Mouse (Mus musculus): ENCODE data around the gene Qsox2. TPM values are rescaled to one million over a fixed set of nuclear protein-coding genes. Genes with fewer than 3 reads are reported as not detected.
A peak's percentile ranks its signal among the peaks of the same experiment; 100 is the strongest.

Gene Qsox2
- polyA plus RNA-seq, 1 experiment from 2014 or later = 8.8 TPM

DNA sequence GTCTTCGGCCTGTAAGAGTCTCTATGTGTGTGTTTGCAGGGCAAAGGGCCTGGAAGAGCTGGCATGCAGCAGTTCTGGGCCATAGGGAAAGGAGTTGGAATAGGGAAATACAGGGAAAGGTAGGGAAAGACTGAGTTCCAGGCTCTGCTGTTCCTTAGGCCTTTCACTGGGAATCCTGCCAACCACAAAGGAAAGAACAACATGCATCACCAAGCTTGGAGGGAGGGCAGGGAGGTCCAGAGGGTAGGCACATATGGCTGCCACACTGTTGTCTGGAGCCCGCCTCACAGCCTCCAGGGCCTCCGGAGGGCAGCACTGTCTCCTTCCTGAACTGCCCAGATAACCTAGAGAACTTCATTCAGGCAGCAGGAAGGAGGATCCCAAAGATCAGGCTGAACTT, 13.4 kb downstream of the Qsox2 start:
- WGBS = 59% methylated on average over 3 of the region's 3 CpGs
- Histone ChIP-seq H3K4me2 (no peak overlapping the region), H3K4me3 (no peak overlapping the region), H3K4me1 (replicated peaks) (no peaks in the 10 kb centered on the region), H3K9ac (no peak overlapping the region), H3K9me3 (replicated peaks) (no peaks in the 10 kb centered on the region), H3K36me3 (peaks cover 19% of the 10 kb centered on the region; the same call in 1 of the 2 replicates), H3K27me3 (no peaks in the 10 kb centered on the region), H3K27ac (no peak overlapping the region)
- ATAC-seq (replicated peaks; ENCODE audit: insufficient number of reproducible peaks, insufficient read depth, low FRiP score, low read depth) = no peak

DNA sequence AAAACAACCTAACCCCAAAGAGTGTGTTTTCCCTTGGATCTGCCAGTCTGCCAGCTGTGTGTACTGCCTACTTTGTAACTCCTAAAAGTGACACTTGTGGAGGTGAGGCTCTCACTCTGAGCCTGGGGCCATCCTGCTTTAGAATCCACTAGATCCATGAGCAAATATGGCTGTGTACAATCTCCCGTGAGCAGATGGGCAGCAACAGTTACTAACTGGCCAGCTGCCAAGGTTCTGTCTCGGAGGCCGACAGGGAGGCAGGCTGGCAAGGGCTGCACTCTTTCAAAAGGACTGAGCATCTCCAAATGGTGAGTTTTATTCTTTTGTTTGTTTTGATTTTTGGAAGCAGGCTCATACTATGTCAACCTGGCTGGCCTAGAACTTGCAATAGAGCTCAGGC, 22.8 kb downstream of the Qsox2 start:
- Histone ChIP-seq H3K27me3 (no peaks in the 10 kb centered on the region), H3K36me3 (peaks cover 45% of the 10 kb centered on the region), H3K4me2 (no peak overlapping the region), H3K9me3 (replicated peaks) (no peaks in the 10 kb centered on the region), H3K9ac (no peak overlapping the region), H3K4me1 (replicated peaks) (no peaks in the 10 kb centered on the region), H3K27ac (no peak overlapping the region), H3K4me3 (no peak overlapping the region)
- WGBS = 9% methylated on average over 3 of the region's 3 CpGs
- no peak for ATAC-seq (replicated peaks; ENCODE audit: insufficient number of reproducible peaks, insufficient read depth, low FRiP score, low read depth)

DNA sequence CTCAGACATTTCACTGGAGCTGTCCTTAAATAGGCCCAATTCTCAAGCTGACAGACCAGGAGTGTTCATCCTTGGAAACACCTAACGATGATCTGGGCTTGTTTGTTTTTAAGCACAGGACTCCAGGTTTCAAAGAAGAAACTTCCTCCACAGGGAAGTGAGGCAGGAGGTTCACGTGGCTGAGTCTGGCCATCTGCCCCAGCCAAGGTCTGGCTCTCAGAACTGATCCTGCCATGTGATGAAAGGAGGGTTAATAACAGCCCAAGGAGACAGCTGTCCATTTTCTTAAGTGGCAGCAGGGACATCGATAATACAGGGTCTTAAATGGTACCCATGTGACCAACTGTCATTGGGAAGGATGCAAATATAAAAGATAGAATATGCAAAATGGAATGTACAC, 27.8 kb downstream of the Qsox2 start:
- no peak overlapping the region for H3K27ac ChIP-seq
- no peak for ATAC-seq (replicated peaks; ENCODE audit: insufficient number of reproducible peaks, insufficient read depth, low FRiP score, low read depth)
- WGBS = 88% methylated on average over 3 of the region's 3 CpGs

DNA sequence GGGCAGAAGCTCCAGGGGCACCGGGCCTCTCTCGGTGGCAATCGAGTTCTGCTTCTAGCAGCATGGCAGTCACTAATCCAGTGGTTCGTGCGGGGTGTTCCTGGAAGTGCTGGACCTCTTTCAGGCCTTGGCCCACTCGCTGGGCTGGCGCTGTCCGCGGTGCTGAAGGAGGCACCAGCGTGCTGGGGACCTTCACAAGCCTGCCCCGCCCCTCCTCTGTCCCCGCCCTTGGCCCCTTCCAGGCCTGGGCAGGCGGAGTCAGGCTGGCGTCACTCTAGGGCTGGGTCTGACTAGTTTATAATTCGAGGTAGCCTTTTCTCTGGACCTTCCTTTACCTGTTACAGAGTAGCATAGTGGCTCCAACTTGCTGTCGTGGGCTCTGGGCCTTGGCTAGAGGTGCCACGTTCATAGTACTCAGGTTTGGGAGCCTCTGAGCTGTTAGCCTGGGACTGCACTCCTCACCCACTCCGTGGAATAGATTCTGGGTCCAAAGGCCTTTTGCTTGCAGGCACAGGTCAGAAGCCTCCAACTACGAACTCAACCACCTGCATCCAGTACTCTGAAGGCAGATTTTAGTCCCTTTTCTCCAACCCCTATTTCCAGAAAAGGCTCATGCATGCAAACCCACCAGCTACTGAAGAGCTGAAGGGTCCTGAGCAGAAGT, 29.1 kb downstream of the Qsox2 start, which contains the start of gene Lhx3:
Lhx3 (minus strand) TSS at position 164 of the 664 bp plus-strand sequence.
- ATAC-seq (replicated peaks; ENCODE audit: insufficient number of reproducible peaks, insufficient read depth, low FRiP score, low read depth) = peak; percentile 80
- Histone ChIP-seq H3K9ac (no peak within 1 kb of the TSS), H3K27ac (no peak within 1 kb of the TSS), H3K9me3 (replicated peaks) (no peaks in the 10 kb centered on the region), H3K4me2 (no peak within 1 kb of the TSS), H3K27me3 (peaks cover 51% of the 10 kb centered on the region), H3K4me1 (replicated peaks) (peaks cover 11% of the 10 kb centered on the region), H3K4me3 (no peak within 1 kb of the TSS), H3K36me3 (peaks cover 27% of the 10 kb centered on the region)
- WGBS = 6% methylated on average over 19 of the region's 19 CpGs

More for the DNA sequence above, 27.8 kb downstream of the Qsox2 start:
- no peak overlapping the region for H3K4me2 ChIP-seq
- no peak overlapping the region for H3K4me3 ChIP-seq
- H3K9ac ChIP-seq = no peak overlapping the region
- H3K36me3 ChIP-seq = peaks cover 33% of the 10 kb centered on the region
- H3K9me3 ChIP-seq (replicated peaks) = no peaks in the 10 kb centered on the region
- H3K4me1 ChIP-seq (replicated peaks) = peaks cover 11% of the 10 kb centered on the region
- peaks cover 38% of the 10 kb centered on the region for H3K27me3 ChIP-seq

DNA sequence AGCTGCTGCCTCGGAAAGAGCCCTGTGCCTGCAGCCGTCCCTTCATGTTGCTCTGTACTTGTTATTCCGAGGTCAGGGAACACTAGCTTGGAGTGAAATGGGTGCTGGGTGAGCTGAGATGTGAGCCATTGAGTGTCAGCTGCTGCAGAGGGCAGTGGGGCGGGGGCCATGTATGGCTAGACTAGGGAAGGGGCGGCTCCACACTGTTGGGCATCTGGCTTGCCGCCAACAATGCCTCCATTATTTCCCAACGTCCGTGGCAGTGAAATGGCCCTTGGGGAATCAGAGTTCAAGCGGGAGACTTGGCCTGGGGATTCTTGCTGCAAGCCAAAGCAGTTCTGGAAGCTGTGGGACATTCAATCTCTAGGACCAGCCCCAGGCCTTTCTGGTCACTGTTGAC, 29.8 kb downstream of the Qsox2 start:
- no peak overlapping the region for H3K9ac ChIP-seq
- peaks cover 58% of the 10 kb centered on the region for H3K27me3 ChIP-seq
- H3K4me3 ChIP-seq = no peak overlapping the region
- peaks cover 26% of the 10 kb centered on the region for H3K36me3 ChIP-seq
- no peak overlapping the region for H3K27ac ChIP-seq
- WGBS = 16% methylated on average over 9 of the region's 9 CpGs
- no peak overlapping the region for H3K4me2 ChIP-seq
- ATAC-seq (replicated peaks; ENCODE audit: insufficient number of reproducible peaks, insufficient read depth, low FRiP score, low read depth) = no peak
- H3K9me3 ChIP-seq (replicated peaks) = no peaks in the 10 kb centered on the region
- H3K4me1 ChIP-seq (replicated peaks) = peaks cover 12% of the 10 kb centered on the region

DNA sequence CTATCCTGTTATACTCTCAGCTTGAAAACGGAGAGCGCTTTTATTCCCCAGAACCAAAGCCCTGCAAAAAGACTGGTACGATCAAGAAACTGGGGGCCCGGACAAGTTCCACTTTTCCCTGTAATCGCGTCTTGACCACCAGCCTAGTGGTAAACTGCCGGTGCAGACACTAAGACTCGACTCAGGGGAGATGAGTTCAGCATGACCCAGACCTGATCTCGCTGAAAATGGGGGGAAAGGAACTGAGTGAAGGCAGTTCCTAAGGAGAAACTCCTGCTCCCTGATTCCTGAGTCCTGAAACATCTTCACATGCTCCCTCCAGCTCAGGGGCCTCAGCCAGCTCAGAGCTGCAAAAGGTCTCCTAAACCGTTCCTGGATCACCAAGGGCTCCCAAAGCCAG, 31.6 kb downstream of the Qsox2 start:
- Histone ChIP-seq H3K4me2 (no peak overlapping the region), H3K9me3 (replicated peaks) (no peaks in the 10 kb centered on the region), H3K4me3 (no peak overlapping the region), H3K9ac (no peak overlapping the region), H3K27ac (no peak overlapping the region), H3K27me3 (peaks cover 76% of the 10 kb centered on the region), H3K4me1 (replicated peaks) (peaks cover 20% of the 10 kb centered on the region), H3K36me3 (peaks cover 8% of the 10 kb centered on the region)
- 19% methylated on average over 10 of the region's 10 CpGs for WGBS
- no peak for ATAC-seq (replicated peaks; ENCODE audit: insufficient number of reproducible peaks, insufficient read depth, low FRiP score, low read depth)

DNA sequence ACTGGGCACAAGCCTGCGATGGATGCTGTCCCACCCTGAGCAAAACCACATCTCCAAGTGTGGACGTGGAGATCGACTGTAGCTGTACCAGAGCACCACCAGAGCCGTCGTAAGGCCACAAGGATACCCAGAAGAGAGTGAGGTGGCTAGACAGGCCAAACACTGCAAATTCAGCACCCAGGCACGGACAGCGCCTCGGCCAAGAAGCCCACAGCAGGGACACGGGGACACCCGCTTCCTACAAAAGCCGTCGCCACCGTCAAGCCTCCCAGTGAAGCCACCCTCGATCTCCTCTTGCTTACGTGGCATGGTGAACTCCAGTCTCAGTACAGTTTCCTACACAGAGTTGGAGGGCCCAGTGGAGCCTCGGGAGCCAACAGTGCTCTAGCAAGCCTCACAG, 32.2 kb downstream of the Qsox2 start:
- H3K4me1 ChIP-seq (replicated peaks) = peaks cover 20% of the 10 kb centered on the region
- WGBS = under 1% methylated on average over 16 of the region's 16 CpGs
- H3K36me3 ChIP-seq = peaks cover 2% of the 10 kb centered on the region; the same call in 1 of the 2 replicates
- peaks cover 82% of the 10 kb centered on the region for H3K27me3 ChIP-seq
- H3K9ac ChIP-seq = no peak overlapping the region
- no peak for ATAC-seq (replicated peaks; ENCODE audit: insufficient number of reproducible peaks, insufficient read depth, low FRiP score, low read depth)
- H3K4me3 ChIP-seq = no peak overlapping the region
- no peak overlapping the region for H3K27ac ChIP-seq
- H3K4me2 ChIP-seq = no peak overlapping the region
- no peaks in the 10 kb centered on the region for H3K9me3 ChIP-seq (replicated peaks)

DNA sequence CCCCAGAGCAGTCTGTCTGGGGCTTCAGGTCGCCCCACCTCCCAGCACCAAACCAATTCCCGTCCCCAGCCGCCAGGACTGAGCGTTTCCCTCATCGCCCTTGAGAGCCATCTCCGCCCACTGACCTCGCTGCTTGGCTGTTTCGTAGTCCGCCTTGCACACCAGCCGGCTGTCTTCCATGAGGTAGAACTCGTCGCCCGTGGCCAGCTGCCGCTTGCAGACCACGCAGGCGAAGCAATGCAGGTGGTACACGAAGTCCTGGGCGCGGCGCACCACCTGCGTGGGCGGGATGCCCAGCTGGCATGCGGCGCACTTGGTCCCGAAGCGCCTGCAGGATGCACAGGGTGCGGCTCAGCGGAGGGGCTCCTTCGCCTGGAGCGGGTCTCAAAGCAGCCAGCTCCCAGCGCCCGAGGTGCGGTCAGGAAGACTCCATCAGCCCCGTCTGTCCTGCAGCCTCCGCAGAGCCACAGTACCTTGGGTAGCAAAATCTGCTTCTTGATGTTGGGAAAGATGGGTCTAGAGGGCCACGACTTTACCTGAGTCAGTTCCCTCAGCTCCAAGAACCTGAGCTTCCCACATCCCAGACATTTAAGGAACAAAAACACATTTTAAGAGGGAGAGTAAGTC, 34.4 kb downstream of the Qsox2 start:
- H3K4me1 ChIP-seq (replicated peaks) = peaks cover 23% of the 10 kb centered on the region
- H3K4me2 ChIP-seq = no peak overlapping the region
- H3K27ac ChIP-seq = no peak overlapping the region
- 2% methylated on average over 36 of the region's 36 CpGs for WGBS
- H3K9ac ChIP-seq = no peak overlapping the region
- H3K9me3 ChIP-seq (replicated peaks) = no peaks in the 10 kb centered on the region
- ATAC-seq (replicated peaks; ENCODE audit: insufficient number of reproducible peaks, insufficient read depth, low FRiP score, low read depth) = no peak
- H3K4me3 ChIP-seq = no peak overlapping the region
- H3K27me3 ChIP-seq = peaks cover 100% of the 10 kb centered on the region
- no peaks in the 10 kb centered on the region for H3K36me3 ChIP-seq

DNA sequence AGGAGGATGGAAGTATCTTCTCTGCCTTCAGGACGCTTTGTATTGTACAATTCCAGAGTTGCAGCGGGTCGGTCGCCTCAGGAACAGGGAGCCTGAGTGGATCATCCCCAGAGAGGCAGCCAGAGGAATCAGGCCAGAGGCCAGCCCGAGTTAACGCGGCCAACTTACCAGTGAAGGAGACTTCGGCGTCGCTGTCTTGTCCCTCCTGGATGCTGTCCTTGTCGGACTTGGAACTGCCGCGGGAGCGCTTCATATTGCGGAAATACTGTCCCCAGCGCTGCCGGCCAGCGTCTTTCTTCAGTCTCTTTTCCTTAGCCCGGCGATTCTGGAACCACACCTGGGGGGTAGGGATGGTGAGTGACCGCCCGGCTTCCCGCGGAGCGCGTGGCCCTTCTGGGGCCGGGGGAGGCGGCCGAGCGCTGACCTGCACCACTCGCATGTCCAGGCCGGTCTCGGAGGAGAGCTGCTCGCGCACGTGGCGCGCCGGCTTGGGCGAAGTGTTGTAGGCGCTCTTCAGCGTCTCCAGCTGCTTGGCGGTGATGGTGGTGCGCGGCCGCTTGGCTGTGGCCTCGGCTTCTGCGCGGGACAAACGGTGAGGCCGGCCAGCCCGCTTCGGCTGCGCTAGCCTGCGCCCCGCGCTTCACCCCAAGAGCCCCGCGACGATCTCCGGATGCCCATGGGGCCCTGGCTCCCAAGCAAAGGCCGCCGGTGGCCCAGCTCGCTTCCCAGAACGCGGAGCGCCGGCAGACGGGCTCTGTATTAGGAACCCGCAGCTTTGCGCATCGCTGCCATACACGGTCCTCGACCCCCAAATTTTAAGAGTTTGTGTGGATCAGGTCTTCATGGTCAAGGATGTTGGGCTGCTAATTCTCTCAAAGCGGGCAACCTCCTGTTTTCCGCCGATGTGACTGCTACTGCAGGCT, 35.1 kb downstream of the Qsox2 start:
- Histone ChIP-seq H3K4me1 (replicated peaks) (peaks cover 26% of the 10 kb centered on the region), H3K27me3 (peaks cover 100% of the 10 kb centered on the region), H3K9ac (no peak overlapping the region), H3K27ac (no peak overlapping the region), H3K36me3 (no peaks in the 10 kb centered on the region), H3K9me3 (replicated peaks) (no peaks in the 10 kb centered on the region), H3K4me2 (peak overlapping the region; percentile 28), H3K4me3 (peak overlapping the region; percentile 12; the same call in 1 of the 2 replicates)
- 1% methylated on average over 77 of the region's 77 CpGs for WGBS
- no peak for ATAC-seq (replicated peaks; ENCODE audit: insufficient number of reproducible peaks, insufficient read depth, low FRiP score, low read depth)

DNA sequence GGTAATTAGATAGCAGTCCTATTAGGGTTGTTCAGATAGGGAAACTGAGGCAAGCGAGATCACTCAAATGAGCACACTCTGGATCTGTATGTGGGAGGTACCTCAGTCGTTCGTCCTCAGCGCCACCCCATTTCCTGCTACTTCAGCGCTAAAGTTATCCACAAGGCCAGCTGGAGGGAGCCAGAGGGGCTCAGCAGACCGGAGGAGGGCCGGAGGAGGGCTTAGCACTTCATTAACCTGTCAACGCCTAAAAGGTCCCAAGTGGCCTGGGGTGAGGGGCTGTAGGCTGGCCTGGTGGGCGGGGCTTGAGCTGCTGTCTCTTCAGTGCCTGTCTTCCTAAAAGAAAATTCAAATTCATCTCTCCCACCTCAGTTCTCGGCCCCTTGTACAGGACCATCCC, 38.8 kb downstream of the Qsox2 start:
- Histone ChIP-seq H3K27ac (no peak overlapping the region), H3K9ac (no peak overlapping the region), H3K9me3 (replicated peaks) (no peaks in the 10 kb centered on the region), H3K4me2 (peak overlapping the region; percentile 35), H3K4me3 (peak overlapping the region; percentile 13; the same call in 1 of the 2 replicates), H3K27me3 (peaks cover 97% of the 10 kb centered on the region), H3K4me1 (replicated peaks) (peaks cover 19% of the 10 kb centered on the region), H3K36me3 (no peaks in the 10 kb centered on the region)
- 0% methylated on average over 10 of the region's 10 CpGs for WGBS
- peak; percentile 56; the same call in 1 of the 2 replicates for ATAC-seq (replicated peaks; ENCODE audit: insufficient number of reproducible peaks, insufficient read depth, low FRiP score, low read depth)
